Mouse (Mus musculus): ENCODE data around the gene Cntnap2.

Cntnap2 gene

GRCm38 (mm10) chr6:45327952-45328485 is 268.9 kb downstream of the Cntnap2 start:
- no peak for DNase-seq (ENCODE audit: low spot score)

DNA sequence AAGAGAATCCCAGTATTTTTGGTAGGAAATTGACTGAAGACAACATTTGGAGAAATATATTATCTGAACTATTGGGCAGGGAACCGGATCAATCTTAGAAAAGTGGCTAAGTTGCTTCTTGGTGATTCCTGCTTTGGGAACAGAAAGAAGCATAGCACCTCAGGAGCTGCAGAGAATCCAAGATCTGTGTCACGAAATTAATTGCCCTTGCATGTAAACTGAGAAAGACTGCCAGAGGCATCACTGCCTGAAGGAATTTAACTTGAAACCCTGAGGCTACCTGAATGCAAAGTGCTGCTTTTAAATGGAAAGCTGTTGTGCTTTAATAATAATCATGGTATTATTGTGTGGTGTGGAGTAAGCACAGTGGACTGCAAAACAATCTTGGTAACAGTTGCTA is 286.2 kb downstream of the Cntnap2 start:
- DNase-seq (ENCODE audit: low spot score) = no peak

GRCm38 (mm10) chr6:45345953-45346352 is 286.8 kb downstream of the Cntnap2 start:
- DNase-seq (ENCODE audit: low spot score) = no peak

DNA sequence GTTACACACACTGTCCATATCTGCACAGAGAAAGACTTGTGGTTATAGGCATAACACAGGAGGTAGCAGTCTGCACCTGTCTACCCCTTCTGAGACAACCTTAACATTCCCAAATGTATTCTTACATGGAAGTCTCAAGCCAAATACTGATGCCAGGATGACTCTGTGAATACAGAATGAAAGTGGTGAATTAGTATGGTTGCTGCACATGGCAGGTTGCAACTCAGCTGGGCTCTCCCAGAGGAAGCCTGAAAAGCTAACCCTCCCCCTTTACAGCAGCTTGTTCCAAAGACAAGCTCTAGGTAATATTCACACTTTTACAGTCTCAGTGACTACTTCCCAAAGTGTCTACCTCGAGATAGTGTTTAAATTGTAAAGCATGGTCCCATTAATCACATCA is 307.3 kb downstream of the Cntnap2 start:
- DNase-seq (ENCODE audit: low spot score) = no peak

DNA sequence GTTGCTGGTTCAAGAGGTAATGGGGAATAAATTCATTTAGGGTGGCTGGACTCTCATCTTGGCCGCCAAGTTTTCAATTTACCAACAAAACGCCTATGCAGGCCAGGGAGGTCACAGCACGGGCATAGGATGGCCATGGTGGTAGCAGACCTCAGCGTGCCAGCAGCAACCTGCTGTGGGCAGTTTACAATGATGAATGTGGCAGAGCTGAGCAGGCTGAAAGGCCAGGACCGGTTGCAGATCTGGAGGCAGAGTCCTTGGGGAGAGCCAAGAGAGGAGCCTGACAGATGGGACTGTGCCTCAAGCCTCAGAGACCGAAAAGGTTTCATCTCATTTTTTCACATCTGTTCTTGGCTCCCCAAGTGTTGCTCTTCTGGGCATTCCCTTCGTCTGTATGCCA is 322.0 kb downstream of the Cntnap2 start:
- DNase-seq (ENCODE audit: low spot score) = no peak

DNA sequence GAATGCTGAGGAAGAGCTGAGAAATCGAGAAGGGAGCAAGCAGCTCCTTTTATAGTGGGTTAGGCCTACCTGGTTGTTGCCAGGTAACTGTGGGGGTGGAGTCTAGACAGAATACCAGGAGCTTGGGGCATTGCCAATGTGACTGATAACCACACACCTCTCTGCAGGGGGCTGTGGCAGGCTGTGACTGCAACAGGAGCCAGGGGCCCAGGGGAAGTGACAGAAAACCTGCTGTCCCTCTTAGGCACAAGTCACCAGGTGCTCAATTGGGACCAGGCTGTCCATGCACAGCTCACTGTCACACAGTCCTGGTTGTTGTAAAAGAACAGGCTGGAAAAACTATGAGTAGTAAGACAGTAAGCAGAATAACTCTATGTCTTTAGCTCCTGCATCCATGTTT is 329.9 kb downstream of the Cntnap2 start:
- no peak for DNase-seq (ENCODE audit: low spot score)

GRCm38 (mm10) chr6:45413629-45414028 is 354.5 kb downstream of the Cntnap2 start:
- DNase-seq (ENCODE audit: low spot score) = no peak

DNA sequence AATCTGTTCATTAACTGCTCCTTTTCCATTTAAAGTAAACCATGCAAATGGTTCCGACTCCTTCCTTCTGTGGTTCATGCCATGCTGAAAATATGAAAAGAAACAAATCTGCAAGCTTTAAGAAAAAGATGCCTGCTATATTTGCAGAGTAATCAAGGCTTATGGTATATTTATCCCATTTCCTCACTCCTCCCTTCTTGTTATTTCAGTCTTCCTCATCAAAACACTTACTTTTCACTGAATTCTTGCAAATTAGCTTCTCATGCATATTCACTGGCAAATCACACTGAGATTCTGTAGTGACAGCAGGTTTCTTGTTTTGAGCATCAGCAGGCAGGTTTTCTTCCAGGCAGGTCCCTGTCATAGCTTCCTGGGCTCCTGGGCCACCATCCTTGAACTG is 396.3 kb downstream of the Cntnap2 start:
- no peak for DNase-seq (ENCODE audit: low spot score)

DNA sequence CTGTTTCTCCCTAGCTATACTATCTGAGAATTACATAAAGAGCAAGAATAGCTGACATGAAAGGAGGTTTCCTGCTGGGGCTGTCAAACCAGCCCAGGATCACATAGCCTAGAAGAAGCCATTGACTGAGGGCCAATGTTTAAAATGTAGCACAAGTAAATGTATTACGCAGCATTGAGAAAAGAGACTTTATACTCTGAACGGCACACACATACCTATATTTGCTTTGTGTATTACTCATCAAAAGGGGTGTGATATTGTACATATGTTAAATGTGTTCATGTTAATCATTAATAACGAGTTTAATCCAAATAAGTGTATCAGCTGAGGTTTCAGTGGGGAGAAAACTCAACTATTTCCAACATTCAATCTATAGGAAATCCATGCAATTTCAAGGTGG is 459.1 kb downstream of the Cntnap2 start:
- DNase-seq (ENCODE audit: low spot score) = no peak

DNA sequence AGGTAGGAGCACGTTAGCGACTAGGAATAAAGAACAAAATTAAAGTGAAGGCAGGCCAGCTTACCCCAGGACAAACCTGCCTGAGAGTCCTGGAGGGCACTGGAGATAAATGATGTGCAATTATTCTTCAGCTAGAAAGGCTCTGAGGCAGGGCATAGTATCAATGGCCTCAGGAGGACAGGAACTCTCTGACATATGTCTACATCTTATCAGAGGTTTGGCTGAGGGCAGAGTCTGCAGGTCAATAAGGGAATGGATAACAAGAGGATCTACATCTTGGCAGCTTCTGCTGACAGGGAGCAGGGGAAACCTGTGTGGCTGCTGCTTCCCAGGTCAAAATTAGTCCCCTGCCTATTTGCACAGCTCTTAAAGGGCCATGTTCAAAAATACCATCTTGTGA is 477.8 kb downstream of the Cntnap2 start:
- DNase-seq (ENCODE audit: low spot score) = no peak

- DNase-seq (ENCODE audit: low spot score) = no peak
Observed at GRCm38 (mm10) chr6:45544319-45544875, 485.2 kb downstream of the Cntnap2 start.

DNA sequence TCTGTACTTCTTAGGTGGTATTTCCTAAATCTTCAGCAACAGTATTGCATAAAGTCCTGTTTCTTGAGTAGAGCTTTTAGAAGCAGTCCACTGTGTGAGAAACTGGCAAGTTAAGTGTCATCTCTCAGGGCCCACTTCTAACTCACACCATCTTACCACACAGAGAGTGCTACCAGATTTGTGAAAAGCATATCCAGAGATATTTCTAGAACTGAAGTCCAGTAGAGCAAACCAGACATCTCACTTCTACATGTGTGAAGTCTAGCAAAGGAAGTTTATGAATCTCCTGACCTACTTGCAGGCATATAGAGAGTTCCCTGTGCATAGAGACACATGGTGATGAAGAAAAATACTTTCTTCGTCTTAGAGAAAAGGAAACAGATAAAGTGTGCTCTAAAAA is 500.6 kb downstream of the Cntnap2 start:
- no peak for DNase-seq (ENCODE audit: low spot score)

DNA sequence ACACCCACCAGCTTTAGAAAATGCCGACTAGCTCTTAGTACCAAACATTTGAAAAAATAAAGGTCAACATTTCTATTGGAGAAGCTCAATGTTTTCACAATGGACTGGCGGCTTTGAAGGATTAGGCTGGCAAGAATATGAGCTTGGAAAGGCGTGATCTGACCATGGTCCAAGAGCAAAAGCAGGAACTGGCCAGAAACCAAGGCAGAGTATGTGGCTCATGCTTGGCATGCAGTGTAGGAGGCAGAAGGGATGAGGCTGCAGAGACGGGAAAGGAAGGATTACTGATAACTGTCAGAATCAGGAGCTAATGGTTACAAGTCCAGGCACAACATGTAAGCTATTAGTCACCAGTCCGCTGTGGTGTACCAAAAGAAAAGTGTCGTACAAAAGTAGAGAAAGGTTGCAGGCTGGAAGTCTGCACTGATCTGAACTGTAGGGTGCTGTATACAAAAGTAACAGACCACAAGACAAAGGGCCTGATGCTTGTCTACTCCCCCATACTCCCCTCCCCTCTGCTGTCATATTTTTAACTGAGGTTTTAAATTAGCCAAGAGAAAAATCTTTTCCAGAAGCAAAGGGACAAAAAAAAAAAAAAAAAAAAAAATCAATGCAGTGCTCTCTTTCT is 525.4 kb downstream of the Cntnap2 start:
- no peak for DNase-seq (ENCODE audit: low spot score)

DNA sequence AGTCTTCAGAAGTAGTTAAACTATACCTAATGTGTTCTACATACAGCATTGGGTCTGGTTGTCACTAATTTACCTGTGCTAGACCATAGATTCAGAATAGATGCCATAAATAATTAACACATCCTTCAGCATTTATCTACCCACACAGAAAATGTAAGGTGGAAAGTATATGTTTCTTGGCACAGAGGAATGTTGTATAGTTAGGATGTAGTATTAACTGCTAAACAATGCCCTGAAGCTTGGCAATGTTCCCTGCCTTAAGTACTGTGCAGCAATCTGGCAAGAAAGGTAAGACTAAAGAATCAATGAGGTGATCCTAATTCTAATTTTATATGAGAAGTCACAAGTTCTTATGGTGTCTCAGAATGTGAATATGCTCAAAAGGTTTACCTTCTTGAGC is 529.9 kb downstream of the Cntnap2 start:
- DNase-seq (ENCODE audit: low spot score) = no peak

DNA sequence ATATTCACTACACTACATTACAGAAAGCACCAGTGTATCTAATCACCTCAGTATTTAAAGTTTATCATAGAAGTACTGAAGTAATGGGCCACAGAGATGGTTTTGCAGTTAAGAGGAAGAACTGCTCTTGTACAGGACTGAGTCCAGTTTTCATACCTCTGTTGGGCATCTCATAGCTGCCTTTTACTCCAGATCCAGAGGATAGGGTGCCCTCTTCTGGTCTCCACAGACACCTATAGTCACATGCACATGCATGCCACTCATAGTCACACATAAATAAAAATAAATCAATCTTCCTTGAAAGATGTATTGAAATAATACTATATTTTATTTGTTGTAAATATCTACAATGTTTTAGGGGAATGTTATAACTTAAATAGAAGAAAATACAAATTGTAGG is 587.9 kb downstream of the Cntnap2 start:
- no peak for DNase-seq (ENCODE audit: low spot score)

GRCm38 (mm10) chr6:45648419-45648818 is 589.3 kb downstream of the Cntnap2 start:
- no peak for DNase-seq (ENCODE audit: low spot score)

DNA sequence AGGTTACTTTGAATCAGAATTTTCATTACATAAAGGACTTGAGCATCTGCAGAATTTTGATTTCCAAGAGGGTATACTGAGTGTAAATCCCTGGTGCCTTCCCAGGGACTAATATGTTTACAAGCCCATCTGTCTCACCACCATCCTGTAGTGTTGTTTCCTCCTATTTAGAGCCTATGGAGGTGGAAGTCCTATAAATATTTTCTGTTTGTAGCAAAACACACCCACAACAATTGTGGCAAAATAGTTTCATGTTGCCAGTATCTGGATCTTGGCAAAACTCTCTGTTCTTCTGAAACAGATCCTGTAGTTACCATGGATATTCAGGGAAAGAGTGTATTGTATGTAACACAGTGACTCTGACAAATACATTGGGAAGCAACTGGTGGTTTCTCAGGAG is 641.1 kb downstream of the Cntnap2 start:
- no peak for DNase-seq (ENCODE audit: low spot score)

- no peak for DNase-seq (ENCODE audit: low spot score)
Observed at GRCm38 (mm10) chr6:45791612-45792011, 732.5 kb downstream of the Cntnap2 start.

GRCm38 (mm10) chr6:45841626-45842341 is 782.6 kb downstream of the Cntnap2 start:
- no peak for DNase-seq (ENCODE audit: low spot score)

DNA sequence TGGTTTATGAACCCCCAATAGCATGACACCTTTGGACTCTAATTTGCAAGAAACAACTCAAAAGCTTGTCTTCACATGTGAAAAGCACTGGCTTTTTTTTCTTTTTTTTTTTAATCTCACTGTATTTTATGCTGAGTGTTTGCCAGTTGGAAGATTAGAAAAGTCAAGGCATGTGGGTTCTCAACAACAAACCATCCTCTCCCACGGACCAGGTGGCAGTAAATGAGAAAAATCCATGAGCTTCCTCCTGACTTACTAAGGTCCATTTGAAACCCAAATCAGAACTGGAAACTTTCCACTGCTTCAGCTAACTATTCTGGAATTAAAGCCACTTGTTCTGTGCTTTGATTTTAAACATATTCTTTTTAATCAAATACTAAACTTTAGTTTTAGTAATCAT is 784.6 kb downstream of the Cntnap2 start:
- DNase-seq (ENCODE audit: low spot score) = no peak

- no peak for DNase-seq (ENCODE audit: low spot score)
Observed at GRCm38 (mm10) chr6:45871409-45871992, 812.3 kb downstream of the Cntnap2 start.

DNA sequence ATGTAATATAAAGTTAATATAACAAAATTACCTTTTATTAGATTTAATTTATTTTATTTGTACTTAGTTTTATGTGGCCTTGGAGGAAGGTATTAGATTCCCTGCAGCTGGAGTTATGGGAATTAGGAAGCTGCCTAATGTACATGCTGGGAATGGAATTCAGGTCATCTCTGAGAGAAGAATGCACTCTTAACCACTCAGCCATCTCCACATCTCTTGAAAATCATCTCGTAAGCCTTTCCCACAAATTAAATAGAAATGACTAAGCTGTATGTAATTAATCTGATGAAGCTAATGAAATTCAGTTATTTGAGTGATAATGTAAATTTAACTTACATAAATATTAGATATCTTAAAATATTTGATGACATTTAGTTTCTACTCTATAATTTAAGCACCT is 826.3 kb downstream of the Cntnap2 start:
- DNase-seq (ENCODE audit: low spot score) = no peak

DNA sequence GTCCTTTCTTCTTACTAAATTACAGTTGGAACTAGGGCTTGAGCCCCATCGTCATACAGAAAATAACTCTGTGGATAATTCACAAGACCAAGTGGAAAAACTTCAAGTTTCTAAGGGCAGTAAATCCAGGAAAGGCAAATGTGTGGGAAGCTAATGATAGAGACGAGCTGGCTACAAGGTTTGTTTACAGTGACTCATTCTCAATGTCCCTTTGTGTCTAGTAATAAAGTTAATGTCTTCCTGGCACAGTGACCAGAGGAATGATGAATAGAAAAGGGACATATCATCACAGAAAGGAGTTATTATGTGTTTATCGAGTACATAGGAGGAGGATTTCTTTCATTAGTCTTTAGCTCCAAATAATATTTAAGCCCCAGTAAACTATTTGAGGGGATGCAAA is 828.7 kb downstream of the Cntnap2 start:
- no peak for DNase-seq (ENCODE audit: low spot score)
